Mouse (Mus musculus): ENCODE results near the gene Gpr61.

DNA sequence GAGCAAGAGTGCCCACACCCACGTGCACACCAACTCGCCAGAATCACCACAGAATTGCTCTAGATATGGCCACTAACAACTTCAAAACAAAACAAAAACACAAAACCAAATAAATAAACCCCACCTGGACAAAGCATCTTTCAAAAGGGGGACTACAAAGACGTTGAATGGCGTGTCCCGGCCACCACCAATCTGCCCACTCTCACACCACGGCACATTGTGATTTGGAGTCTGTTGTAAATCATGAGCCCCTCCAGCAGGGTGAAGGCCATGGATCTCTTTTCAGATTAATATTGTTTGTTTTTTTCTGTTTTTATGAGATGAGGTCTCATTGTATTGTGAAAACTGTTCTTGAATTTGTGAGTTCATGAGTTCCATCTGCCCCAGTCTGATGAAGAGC lies 52.6 kb downstream of the Gpr61 start:
- TF ChIP-seq CTCF (IDR thresholded peaks at IDR 0.05; ENCODE audit: low read depth) (no peak), EP300 (IDR thresholded peaks at IDR 0.05; ENCODE audit: low read depth) (no peak)

Measured in liver, embryonic 14.5 days (tissue).